Mouse (Mus musculus) intestine, postnatal 0 days (tissue): ENCODE results near the gene Cnot11. TPM values are rescaled to one million over a fixed set of nuclear protein-coding genes. Genes with fewer than 3 reads are reported as not detected.

Source experiments
- ATAC-seq: fragments of 200-750 bp; cut with Nextera tagmentation; 2 replicates; pipeline ENCODE4 v1.8.0; 2017; ENCODE audit warnings: mild to moderate bottlenecking, moderate TSS enrichment, moderate library complexity
- H3K27ac ChIP-seq: fragments of 300-500 bp; sonication (generic); 2 replicates; pipeline ENCODE4 v1.5.1; 2014; ENCODE audit warnings: mild to moderate bottlenecking, low read depth, low read length, moderate library complexity
- H3K27me3 ChIP-seq: fragments of 300-500 bp; sonication (generic); replicated peaks from 2 replicates; pipeline ENCODE4 v1.6.1; 2014; ENCODE audit warnings: low read length, mixed read lengths; ENCODE audit not compliant: control insufficient read depth, insufficient read depth
- H3K36me3 ChIP-seq: fragments of 300-500 bp; sonication (generic); 2 replicates; pipeline ENCODE4 v1.6.1; 2014; ENCODE audit warnings: mild to moderate bottlenecking, moderate library complexity; ENCODE audit not compliant: control insufficient read depth, insufficient read depth
- H3K4me1 ChIP-seq: fragments of 300-500 bp; sonication (generic); replicated peaks from 2 replicates; pipeline ENCODE4 v1.6.1; 2014; ENCODE audit warnings: antibody characterized with exemption, low read length, mixed read lengths; ENCODE audit not compliant: control insufficient read depth, insufficient read depth
- H3K4me2 ChIP-seq: fragments of 300-500 bp; sonication (generic); replicated peaks from 2 replicates; pipeline ENCODE4 v1.6.1; 2014; ENCODE audit warnings: low read depth, mild to moderate bottlenecking, moderate library complexity
- H3K4me3 ChIP-seq: fragments of 300-500 bp; sonication (generic); 2 replicates; pipeline ENCODE4 v1.5.1; 2014; ENCODE audit warnings: low read depth, low read length
- H3K9ac ChIP-seq: fragments of 300-500 bp; sonication (generic); 2 replicates; pipeline ENCODE4 v1.6.1; 2014; ENCODE audit warnings: mild to moderate bottlenecking, low read depth, low read length
- H3K9me3 ChIP-seq: fragments of 300-500 bp; sonication (generic); 2 replicates; pipeline ENCODE4 v1.6.1; 2016; ENCODE audit warnings: mixed run types; ENCODE audit not compliant: control insufficient read depth
- CTCF ChIP-seq: sonication (generic); IDR thresholded peaks from 2 replicates; pipeline ENCODE4 v1.5.1; 2016; ENCODE audit warnings: low read depth, mild to moderate bottlenecking, control low read depth, antibody characterized with exemption, moderate library complexity
- WGBS: fragments of 180-500 bp; shearing (Covaris S2); extraction: QIAGEN DNeasy Blood & Tissue Kit; methylation state at CpG from one replicate; pipeline ENCODE4 v1.1.7; 2014; 5-methylcytosine and 5-hydroxymethylcytosine counted together
- polyA plus RNA-seq: library from polyadenylated mRNA; unstranded; fragments of >200 nt; fragmentation: Nextera tagmentation; extraction: Ambion mirVana; gene quantifications from 2 replicates; pipeline ENCODE4 v1.2.1, GENCODE M21; 2015

Cnot11 gene
- 13.5 and 14.7 TPM in 2 replicates for polyA plus RNA-seq

DNA sequence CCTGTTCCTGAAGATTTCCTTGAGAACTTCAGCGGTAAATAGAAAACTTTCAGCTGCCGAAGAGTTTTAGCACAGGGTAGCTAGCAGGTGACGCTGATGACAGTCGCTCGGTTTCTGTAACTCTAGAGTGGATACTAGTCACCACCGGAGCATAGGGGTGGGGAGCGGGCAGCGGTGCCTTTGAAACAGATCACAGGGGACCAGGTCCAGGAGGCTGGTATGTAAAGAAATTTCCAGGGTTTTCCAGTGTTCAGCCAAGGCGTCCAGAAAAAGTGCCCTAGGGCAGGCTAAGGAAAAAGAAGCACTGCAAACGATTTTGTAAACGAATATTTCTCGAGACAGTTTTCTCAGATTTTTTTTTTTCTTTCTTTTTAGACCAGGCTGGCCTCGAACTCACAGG, at the start of gene Cnot11:
Gene Cnot11, plus strand, starts transcription at position 162 of the 400 bp plus-strand sequence.
- Histone ChIP-seq H3K4me1 (peaks cover 3% of the 10 kb centered on the region; the same call in 1 of the 2 replicates), H3K9ac (peak within 1 kb of the TSS; percentile 84), H3K36me3 (peaks cover 23% of the 10 kb centered on the region), H3K4me3 (peak within 1 kb of the TSS; percentile 97), H3K4me2 (peak within 1 kb of the TSS; percentile 97), H3K27me3 (no peaks in the 10 kb centered on the region), H3K27ac (peak within 1 kb of the TSS; percentile 94), H3K9me3 (no peaks in the 10 kb centered on the region)
- no peak for ATAC-seq
- 30% methylated on average over 13 of the region's 13 CpGs for WGBS
- TF ChIP-seq CTCF: no peak

DNA sequence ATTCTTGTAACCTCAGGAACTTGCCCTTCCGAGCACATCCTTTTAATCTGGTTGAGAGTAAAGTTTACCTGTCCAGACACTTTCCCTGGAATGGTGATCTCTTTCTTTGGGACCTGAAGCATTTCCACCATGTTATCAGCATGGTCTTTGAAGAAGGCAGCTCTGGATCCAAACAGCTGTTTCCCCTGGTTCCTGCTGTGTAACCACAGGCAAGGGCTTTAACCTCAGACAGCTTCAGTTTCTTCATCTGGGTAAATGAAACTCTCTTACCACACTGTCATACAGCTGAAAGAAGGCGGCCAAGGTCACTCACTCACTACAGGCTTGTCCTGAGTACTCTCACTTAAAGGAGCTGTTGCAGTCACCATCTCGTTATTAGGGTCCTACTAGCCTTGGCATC, 47.4 kb upstream of the Cnot11 start:
- H3K4me2 ChIP-seq: no peak overlapping the region
- H3K4me1 ChIP-seq: no peaks in the 10 kb centered on the region
- no peaks in the 10 kb centered on the region for H3K9me3 ChIP-seq
- no peaks in the 10 kb centered on the region for H3K36me3 ChIP-seq
- no peak overlapping the region for H3K27ac ChIP-seq
- H3K4me3 ChIP-seq: no peak overlapping the region
- H3K27me3 ChIP-seq: no peaks in the 10 kb centered on the region
- no peak for TF ChIP-seq CTCF
- ATAC-seq: no peak
- WGBS: 76% methylated on average over 3 of the region's 3 CpGs
- no peak overlapping the region for H3K9ac ChIP-seq

DNA sequence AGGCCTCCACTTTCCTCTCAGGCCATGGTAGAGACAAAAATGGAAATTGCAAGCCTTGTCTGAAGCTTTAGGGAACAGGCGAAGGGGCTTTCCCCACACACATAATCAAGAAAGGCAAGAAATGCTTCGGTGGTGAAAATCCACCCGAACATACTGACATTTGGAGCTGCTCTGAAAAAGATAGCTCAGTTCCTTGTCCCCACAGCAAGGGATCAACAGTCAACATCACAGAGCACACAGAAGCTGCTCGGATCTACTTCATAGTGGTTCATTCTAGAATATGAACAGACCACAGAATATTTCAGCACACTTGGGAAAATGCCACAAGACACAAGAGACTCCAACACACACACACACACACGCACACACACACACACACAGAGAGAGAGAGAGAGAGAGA, 41.6 kb upstream of the Cnot11 start:
- Histone ChIP-seq H3K27ac (no peak overlapping the region), H3K27me3 (no peaks in the 10 kb centered on the region), H3K4me3 (no peak overlapping the region), H3K9ac (no peak overlapping the region), H3K4me2 (no peak overlapping the region), H3K36me3 (no peaks in the 10 kb centered on the region), H3K9me3 (no peaks in the 10 kb centered on the region), H3K4me1 (no peaks in the 10 kb centered on the region)
- no peak for ATAC-seq
- WGBS: 87% methylated on average over 5 of the region's 5 CpGs
- TF ChIP-seq CTCF: no peak

DNA sequence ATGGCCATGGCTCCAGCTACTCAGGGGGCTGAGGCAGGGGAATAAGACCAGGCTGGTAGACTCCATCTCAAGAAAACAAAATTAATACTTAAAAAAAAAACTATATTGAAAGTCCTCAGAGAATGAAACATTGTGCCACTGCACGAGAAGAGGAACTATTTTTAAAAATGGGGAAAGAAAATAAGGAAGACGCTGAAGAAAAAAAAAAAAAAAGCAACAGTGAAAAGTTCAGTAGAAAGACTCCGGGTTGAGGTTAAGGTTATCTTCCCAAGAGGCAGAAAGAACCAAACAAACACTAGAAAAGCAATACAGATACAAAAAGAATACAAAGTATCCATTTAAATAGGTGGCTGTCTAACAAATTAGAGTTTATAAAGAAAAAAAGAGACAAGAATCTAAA, 41.1 kb upstream of the Cnot11 start:
- no peaks in the 10 kb centered on the region for H3K9me3 ChIP-seq
- WGBS: 76% methylated on average over 3 of the region's 3 CpGs

DNA sequence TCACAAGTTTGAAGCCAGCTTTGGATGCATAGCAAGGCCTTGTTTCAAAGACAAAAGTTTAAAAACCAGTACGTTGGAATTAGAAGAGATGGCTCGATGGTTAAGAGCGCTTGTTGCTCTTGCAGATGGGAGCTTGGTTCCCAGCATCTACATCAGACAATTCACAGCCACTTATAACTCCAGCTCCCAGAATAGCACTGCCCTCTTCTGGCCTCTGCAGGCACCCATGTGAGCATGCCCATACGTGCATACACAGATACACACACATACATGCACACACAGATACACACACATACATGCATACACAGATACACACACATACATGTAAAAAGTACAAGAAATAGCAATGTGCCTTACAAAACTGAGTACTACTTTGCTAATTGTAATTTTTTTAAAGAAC, 37.8 kb upstream of the Cnot11 start:
- ATAC-seq: no peak
- Histone ChIP-seq H3K9me3 (no peaks in the 10 kb centered on the region), H3K4me3 (no peak overlapping the region), H3K4me2 (no peak overlapping the region), H3K36me3 (no peaks in the 10 kb centered on the region), H3K4me1 (no peaks in the 10 kb centered on the region), H3K9ac (no peak overlapping the region), H3K27ac (no peak overlapping the region), H3K27me3 (no peaks in the 10 kb centered on the region)
- 0 out of 2 replicates have a peak, but pooled peaks have one; percentile 10 for TF ChIP-seq CTCF
- WGBS: 94% methylated on average over 4 of the region's 4 CpGs

More for the DNA sequence above, 41.1 kb upstream of the Cnot11 start:
- ATAC-seq: no peak
- Histone ChIP-seq H3K9ac (no peak overlapping the region), H3K4me2 (no peak overlapping the region), H3K4me3 (no peak overlapping the region), H3K36me3 (no peaks in the 10 kb centered on the region), H3K27ac (no peak overlapping the region), H3K27me3 (no peaks in the 10 kb centered on the region), H3K4me1 (no peaks in the 10 kb centered on the region)
- TF ChIP-seq CTCF: no peak

DNA sequence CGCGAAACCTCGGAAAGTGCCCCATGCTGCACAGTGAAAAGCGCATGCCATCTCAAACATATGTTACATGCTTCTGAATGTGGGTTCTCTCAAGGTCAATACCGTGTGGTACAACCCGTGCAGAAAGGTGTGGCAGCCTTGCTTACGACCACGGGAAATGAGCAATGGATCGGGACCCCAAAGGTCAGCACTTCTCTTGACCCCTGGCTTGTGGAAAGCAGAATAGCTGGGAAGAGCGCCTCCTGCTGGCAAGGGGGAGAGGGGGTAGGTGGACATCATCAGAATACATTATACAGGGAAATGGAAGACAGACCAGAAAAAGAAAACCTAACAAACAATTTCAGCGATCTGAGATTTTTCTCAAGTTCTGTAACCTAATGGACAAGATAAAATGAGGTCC, 37.0 kb upstream of the Cnot11 start:
- Histone ChIP-seq H3K9ac (no peak overlapping the region), H3K36me3 (no peaks in the 10 kb centered on the region), H3K4me3 (no peak overlapping the region), H3K27me3 (no peaks in the 10 kb centered on the region), H3K4me2 (no peak overlapping the region), H3K27ac (no peak overlapping the region), H3K9me3 (no peaks in the 10 kb centered on the region), H3K4me1 (no peaks in the 10 kb centered on the region)
- whole genome bisulfite sequencing: 88% methylated on average over 11 of the region's 11 CpGs
- no peak for ATAC-seq
- TF ChIP-seq CTCF: peak; percentile 38

DNA sequence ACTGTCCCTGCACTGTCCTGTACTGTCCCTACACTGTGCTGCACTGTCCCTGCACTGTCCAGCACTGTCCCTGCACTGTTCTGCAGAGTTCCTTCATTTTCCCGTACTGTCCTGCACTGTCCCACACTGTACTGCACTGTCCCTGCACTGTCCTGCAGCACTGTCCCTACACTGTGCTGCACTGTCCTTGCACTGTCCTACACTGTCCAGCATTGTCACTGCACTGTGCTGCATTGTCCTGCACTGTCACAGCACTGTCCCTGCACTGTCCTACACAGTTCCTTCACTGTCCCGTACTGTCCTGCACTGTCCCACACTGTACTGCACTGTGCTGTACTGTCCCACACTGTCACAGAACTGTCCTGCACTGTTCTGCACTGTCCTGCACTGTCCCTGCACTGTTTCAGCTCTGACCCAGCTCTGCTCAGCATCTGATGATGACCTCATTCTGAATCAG, 35.3 kb upstream of the Cnot11 start:
- Histone ChIP-seq H3K4me1 (no peaks in the 10 kb centered on the region), H3K27me3 (no peaks in the 10 kb centered on the region), H3K4me2 (no peak overlapping the region), H3K4me3 (no peak overlapping the region), H3K9me3 (no peaks in the 10 kb centered on the region), H3K9ac (no peak overlapping the region), H3K27ac (no peak overlapping the region), H3K36me3 (no peaks in the 10 kb centered on the region)
- ATAC-seq: no peak
- WGBS: 85% methylated on average over 2 of the region's 2 CpGs
- no peak for TF ChIP-seq CTCF
